Mouse (Mus musculus) heart, embryonic 10.5 days (tissue): ENCODE measurements at regions not wholly inside any gene's neighbourhood (a gene's known extent, or its start where the extent isn't known, plus 50 kb on each side); places are given as distances from the start of the nearest gene placed in this dataset.

Experiments
- DNase-seq: peaks from one replicate; pipeline ENCODE4 v3.0.0-alpha.2; 2017; ENCODE audit warnings: low spot score
- H3K27ac ChIP-seq: fragments of 300-500 bp; sonication (generic); 2 replicates; pipeline ENCODE4 v1.5.1; 2016; ENCODE audit warnings: mild to moderate bottlenecking
- H3K27me3 ChIP-seq: fragments of 300-500 bp; sonication (generic); 2 replicates; pipeline ENCODE4 v1.6.1; 2016; ENCODE audit warnings: mild to moderate bottlenecking; ENCODE audit not compliant: poor library complexity, insufficient read depth, severe bottlenecking
- H3K36me3 ChIP-seq: fragments of 300-500 bp; sonication (generic); 2 replicates; pipeline ENCODE4 v1.6.1; 2016; ENCODE audit warnings: mild to moderate bottlenecking, moderate library complexity
- H3K4me1 ChIP-seq: fragments of 300-500 bp; sonication (generic); 2 replicates; pipeline ENCODE4 v1.6.1; 2016; ENCODE audit warnings: mild to moderate bottlenecking
- H3K4me3 ChIP-seq: fragments of 300-500 bp; sonication (generic); 2 replicates; pipeline ENCODE4 v1.5.1; 2016; ENCODE audit warnings: mild to moderate bottlenecking, moderate library complexity
- H3K9me3 ChIP-seq: fragments of 300-500 bp; sonication (generic); 2 replicates; pipeline ENCODE4 v1.6.1; 2016; ENCODE audit warnings: mild to moderate bottlenecking, moderate library complexity
- WGBS: fragments of 180-500 bp; shearing (Covaris S2); methylation state at CpG from one replicate; pipeline ENCODE4 v1.1.7; 2016; 5-methylcytosine and 5-hydroxymethylcytosine counted together

DNA sequence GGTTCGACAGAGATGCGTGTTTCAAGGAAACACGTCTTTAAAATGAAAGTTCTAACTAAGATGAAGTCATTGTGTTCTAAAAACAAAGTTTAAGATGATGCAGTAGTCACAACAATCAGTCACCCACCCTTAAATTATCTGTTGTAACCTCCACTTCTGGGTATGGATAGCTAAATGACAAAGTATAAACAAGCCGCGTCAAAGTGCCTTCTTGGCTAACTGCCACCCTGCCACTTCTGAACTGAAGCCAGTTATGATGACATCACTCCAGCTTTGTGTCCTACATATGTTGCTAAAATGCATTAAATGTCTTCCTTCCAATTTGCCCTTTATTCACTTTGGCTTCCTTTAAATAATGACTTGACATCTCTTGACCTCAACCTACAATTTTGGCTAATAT, 165.8 kb upstream of the Cxadr start:
- no peak for DNase-seq
- H3K4me1 ChIP-seq, result no peaks in the 10 kb centered on the region
- no peak overlapping the region for H3K4me3 ChIP-seq
- 90% methylated on average over 5 of the region's 5 CpGs for WGBS
- H3K27me3 ChIP-seq, result no peaks in the 10 kb centered on the region
- H3K36me3 ChIP-seq, result no peaks in the 10 kb centered on the region
- H3K27ac ChIP-seq, result no peak overlapping the region
- H3K9me3 ChIP-seq, result no peaks in the 10 kb centered on the region

DNA sequence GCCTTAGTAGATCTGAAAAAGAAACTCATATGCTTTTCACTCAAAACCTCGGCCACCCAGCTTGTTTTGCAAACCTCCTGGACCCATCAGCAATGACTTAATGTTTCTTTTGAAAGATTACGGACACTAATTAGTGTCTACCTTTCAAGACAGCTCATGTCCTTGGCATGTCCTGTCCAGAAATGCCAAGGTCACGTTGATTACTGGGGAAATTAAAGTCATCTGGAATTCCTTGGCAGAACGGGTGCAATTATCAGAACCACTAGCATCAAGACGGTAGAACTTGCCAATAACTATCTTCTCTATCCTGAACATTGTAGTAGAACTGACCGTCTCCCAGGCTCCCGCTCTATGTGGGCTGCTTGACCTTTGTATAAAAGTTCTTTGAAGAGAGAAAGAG, 166.8 kb upstream of the Cxadr start:
- H3K4me3 ChIP-seq, result no peak overlapping the region
- no peaks in the 10 kb centered on the region for H3K9me3 ChIP-seq
- H3K4me1 ChIP-seq, result no peaks in the 10 kb centered on the region
- no peak overlapping the region for H3K27ac ChIP-seq
- WGBS, result 72% methylated on average over 7 of the region's 7 CpGs
- no peaks in the 10 kb centered on the region for H3K36me3 ChIP-seq
- no peak for DNase-seq
- H3K27me3 ChIP-seq, result no peaks in the 10 kb centered on the region

DNA sequence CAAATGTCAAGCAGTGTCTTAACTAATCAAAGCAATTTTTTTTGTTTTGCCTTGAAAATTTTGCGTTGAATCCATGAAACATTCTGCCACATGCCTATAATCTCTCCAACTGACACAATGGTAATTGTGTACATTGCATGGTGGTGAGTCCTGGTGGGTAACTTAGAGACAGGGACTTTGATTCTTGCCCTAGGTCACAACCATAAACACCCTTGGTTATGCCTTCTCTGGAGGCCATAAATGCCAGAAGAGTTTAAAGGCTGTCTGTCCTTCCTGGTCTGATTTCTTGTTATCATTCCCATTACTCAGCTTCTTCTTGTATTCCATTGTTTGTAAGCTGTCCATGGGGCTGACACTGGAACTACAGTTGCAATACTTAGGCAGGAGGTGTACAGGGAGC, 179.6 kb upstream of the Cxadr start:
- Histone ChIP-seq H3K4me3 (no peak overlapping the region), H3K27me3 (no peaks in the 10 kb centered on the region), H3K9me3 (no peaks in the 10 kb centered on the region), H3K36me3 (no peaks in the 10 kb centered on the region), H3K4me1 (no peaks in the 10 kb centered on the region), H3K27ac (no peak overlapping the region)
- no peak for DNase-seq
- 74% methylated on average over 1 of the region's 1 CpGs for WGBS

DNA sequence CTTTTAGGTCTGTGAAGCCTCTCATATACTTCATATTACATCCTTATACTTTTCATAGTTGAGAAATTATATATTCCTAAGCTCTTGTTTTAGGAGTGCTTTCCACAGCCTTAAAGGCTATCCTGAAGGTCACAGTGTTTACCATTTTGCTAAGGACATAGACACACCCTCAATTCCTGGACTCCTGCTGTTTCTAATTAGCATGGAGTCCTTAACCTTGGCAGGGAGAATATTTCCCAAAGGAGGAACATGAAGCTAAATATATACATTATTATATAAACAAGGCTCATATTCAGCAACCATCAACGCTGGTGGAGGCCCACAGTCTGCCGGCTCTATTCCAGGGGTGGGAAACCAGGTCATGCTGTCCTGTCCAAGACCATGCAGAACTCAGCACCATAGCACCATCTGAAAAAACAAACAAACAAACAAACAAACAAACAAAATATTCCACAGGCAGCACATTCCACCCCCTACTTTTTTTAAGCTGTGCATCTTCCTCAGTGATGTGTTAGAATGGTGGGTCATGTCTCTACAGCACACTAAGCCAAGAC, 180.9 kb upstream of the Cxadr start:
- 91% methylated on average over 2 of the region's 2 CpGs for WGBS
- DNase-seq, result no peak
- Histone ChIP-seq H3K36me3 (no peaks in the 10 kb centered on the region), H3K9me3 (no peaks in the 10 kb centered on the region), H3K4me1 (no peaks in the 10 kb centered on the region), H3K27ac (no peak overlapping the region), H3K4me3 (no peak overlapping the region), H3K27me3 (no peaks in the 10 kb centered on the region)

DNA sequence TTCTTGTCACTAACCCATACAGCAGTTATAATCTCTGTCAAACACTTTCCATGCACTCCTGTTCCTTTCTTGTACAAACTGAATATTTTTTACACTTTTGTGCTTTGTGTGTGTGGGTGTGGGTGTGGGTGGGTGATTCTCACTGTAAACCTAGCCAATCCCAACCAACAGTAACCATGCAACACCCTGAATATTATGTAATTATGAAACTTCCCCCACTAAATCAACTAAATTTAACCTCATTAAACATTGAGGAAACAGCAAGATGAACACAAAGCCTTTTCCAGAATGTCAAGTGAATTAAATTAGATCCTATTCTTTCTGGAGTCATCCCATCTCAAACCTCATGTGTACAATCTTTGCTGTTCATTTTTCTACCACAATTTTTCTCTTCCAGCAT, 197.0 kb upstream of the Cxadr start:
- Histone ChIP-seq H3K9me3 (no peaks in the 10 kb centered on the region), H3K36me3 (no peaks in the 10 kb centered on the region), H3K27ac (no peak overlapping the region), H3K4me1 (no peaks in the 10 kb centered on the region), H3K4me3 (no peak overlapping the region), H3K27me3 (no peaks in the 10 kb centered on the region)
- no peak for DNase-seq

DNA sequence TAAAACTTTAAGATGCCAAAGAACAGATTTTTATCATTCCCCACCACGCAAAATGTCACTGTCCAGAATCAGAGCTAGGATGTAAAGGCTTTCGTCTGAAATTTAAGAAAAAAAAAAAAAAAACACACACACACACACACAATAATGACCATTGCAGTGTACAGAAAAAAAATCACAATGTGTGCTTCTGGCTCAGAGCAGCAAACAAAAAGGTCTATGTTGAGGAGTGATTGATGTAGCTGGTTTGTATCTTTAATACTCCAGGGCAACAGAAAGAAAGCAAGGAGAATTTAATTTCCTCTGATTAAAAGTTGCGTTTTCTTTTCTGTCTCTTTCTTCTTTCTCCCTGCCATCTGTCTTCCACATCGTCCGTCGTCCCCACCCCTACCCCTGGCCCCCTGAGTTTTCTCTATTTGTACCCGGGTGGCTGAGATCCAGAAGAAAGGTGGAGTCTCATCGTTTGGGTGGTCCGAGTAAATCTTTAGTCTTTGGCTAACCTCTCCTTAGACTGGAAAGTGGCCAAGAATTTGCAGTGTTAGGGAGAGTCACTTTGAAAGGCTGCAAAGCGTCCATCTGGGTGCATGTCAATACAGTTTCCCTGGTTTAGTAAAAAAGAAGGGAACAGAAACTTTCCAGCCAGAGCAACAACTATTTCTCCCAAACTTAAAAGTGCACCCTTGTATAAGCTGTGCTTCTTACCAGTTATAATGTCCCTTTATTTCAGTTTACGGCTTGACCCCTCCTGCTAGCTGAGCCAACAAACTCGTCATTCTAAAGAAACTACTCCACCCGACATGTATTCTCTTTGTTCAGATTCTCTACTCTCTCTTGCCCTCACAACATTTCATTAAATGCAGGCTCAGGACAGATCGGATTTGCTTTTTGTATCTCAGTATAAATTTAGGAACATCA, 199.6 kb upstream of the Cxadr start:
- Histone ChIP-seq H3K4me3 (no peak overlapping the region), H3K9me3 (no peaks in the 10 kb centered on the region), H3K27ac (no peak overlapping the region), H3K36me3 (no peaks in the 10 kb centered on the region), H3K27me3 (no peaks in the 10 kb centered on the region), H3K4me1 (no peaks in the 10 kb centered on the region)
- no peak for DNase-seq
- WGBS, result 64% methylated on average over 14 of the region's 14 CpGs

DNA sequence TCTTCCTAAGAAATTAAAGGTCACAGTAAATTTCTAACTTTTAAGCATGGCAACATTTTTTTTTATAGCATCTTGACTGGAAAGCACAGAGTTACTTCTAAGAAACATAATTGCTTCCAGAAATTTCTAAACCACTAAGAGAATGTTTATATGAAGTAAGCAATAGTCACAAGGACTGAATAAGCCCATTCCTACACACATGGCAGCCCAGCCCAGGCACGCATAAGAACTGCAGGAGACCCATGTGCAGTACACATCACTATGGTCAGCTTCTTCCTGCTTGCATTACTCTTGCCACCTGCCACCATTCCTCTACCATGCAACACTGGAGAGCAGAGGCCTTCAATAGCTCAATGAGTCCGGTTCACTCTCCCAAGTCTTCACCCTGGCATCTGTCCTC, 201.4 kb upstream of the Cxadr start:
- H3K36me3 ChIP-seq, result no peaks in the 10 kb centered on the region
- H3K4me1 ChIP-seq, result no peaks in the 10 kb centered on the region
- no peak overlapping the region for H3K27ac ChIP-seq
- H3K27me3 ChIP-seq, result no peaks in the 10 kb centered on the region
- no peaks in the 10 kb centered on the region for H3K9me3 ChIP-seq
- no peak overlapping the region for H3K4me3 ChIP-seq
- 87% methylated on average over 2 of the region's 2 CpGs for WGBS
- DNase-seq, result no peak

DNA sequence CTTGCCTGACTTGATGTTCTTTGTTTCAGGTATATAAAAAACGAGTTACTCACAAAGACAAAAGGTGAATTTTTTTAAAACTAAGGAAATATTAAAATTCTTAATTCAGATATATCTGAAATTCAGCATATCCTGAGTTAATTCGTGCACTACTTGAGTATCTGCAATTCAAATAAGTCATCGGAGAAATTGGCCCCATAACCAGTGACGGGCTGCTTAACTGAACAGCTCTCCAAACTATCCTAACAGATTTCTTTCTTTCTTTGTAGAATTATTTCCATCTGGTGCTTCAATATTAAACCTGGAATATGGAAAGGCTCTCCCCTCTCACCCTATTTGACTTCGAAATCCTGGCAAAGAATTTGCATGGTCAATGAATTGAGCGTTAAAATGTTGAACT, 202.2 kb upstream of the Cxadr start:
- H3K9me3 ChIP-seq, result no peaks in the 10 kb centered on the region
- H3K4me1 ChIP-seq, result no peaks in the 10 kb centered on the region
- no peak for DNase-seq
- H3K27ac ChIP-seq, result no peak overlapping the region
- WGBS, result 77% methylated on average over 6 of the region's 6 CpGs
- H3K36me3 ChIP-seq, result no peaks in the 10 kb centered on the region
- H3K27me3 ChIP-seq, result no peaks in the 10 kb centered on the region
- no peak overlapping the region for H3K4me3 ChIP-seq

DNA sequence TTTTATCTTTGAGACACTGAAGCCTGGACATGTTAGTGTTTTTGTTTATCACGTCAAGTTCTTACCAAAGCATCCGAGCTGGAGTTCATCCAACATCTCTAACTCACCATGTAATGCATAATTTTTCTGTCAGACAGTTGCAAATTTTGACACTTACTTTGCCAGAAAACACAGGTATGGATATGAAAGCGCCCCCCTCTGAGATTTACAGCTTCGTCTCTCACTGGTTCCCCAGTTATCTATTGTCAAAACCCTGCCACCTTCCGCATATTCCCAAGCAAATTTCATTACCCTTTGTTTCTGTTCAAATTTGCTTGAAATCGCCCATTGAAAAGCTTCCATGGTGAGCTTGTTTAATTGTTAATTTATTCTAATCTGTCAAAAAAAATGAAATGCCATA, 202.7 kb upstream of the Cxadr start:
- no peaks in the 10 kb centered on the region for H3K36me3 ChIP-seq
- H3K4me3 ChIP-seq, result no peak overlapping the region
- no peaks in the 10 kb centered on the region for H3K4me1 ChIP-seq
- 77% methylated on average over 6 of the region's 6 CpGs for WGBS
- H3K27ac ChIP-seq, result no peak overlapping the region
- H3K9me3 ChIP-seq, result no peaks in the 10 kb centered on the region
- H3K27me3 ChIP-seq, result no peaks in the 10 kb centered on the region
- no peak for DNase-seq

DNA sequence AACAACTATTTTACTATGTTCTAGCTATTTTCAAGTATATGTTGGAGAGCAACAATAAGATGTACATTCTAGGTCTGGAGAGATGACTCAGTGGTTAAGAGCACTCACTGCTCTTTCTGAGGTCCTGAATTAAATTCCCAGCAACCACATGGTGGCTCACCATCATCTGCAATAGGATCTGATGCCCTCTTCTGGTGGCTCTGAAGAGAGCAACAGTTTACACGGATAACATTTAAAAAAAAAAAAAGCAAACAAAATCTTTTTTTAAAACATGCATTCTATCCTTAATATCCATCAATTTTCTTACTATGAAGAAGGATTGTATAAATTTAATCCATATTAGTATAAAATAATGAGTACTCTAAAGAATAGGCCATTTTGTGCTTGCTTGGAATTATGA, 204.7 kb upstream of the Cxadr start:
- no peak overlapping the region for H3K4me3 ChIP-seq
- no peaks in the 10 kb centered on the region for H3K4me1 ChIP-seq
- WGBS, result 45% methylated on average over 1 of the region's 1 CpGs
- no peak overlapping the region for H3K27ac ChIP-seq
- no peak for DNase-seq
- no peaks in the 10 kb centered on the region for H3K9me3 ChIP-seq
- no peaks in the 10 kb centered on the region for H3K27me3 ChIP-seq
- H3K36me3 ChIP-seq, result no peaks in the 10 kb centered on the region

DNA sequence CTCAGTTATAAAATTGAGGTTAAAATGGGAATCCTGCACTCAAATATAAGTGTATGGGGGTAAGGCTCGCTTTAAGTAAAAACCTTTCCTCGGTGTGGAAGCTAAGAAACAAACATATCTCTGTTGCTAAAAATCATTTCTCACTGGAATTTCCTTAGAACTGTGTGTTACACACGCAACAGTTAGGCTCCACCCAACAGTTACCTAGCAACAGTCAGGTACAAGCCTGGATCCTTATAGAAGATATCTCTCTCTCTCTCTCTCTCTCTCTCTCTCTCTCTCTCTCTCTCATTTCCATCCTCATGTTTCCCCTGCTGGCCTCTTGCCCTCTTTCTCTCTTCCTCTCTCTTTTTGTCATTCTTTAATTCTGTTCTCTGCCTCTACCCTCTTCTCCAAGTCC, 211.1 kb upstream of the Cxadr start:
- no peak for DNase-seq
- Histone ChIP-seq H3K4me3 (no peak overlapping the region), H3K27ac (no peak overlapping the region), H3K36me3 (no peaks in the 10 kb centered on the region), H3K4me1 (no peaks in the 10 kb centered on the region), H3K27me3 (no peaks in the 10 kb centered on the region), H3K9me3 (no peaks in the 10 kb centered on the region)
- 90% methylated on average over 3 of the region's 3 CpGs for WGBS

DNA sequence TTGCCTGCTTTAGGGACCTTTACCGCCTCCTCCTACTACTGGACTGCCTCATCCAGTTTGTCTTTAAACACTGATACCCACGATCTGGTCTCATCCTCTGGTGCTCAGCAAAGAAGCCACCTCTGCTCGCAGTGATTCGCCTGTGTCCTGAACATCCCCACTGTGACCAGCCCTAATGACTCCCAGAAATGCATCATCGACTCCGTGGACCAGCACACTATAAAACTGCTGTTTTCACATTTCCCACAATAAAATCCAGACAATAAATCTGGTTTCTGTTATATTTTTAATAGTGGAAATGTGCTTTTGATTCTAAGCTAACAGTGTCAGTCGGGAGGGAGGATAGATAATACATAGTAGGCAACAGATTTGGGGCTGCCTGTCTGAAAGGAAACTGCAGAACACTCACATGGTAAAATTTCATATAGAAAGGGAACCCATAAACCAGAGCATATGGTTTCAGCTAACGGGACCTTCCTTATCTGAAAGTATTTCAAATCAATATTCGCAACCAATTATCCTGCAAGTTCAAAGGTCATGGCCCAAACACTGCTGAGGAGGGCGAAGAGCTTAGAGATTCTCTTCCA, 233.7 kb upstream of the Cxadr start:
- Histone ChIP-seq H3K27me3 (no peaks in the 10 kb centered on the region), H3K4me1 (no peaks in the 10 kb centered on the region), H3K9me3 (no peaks in the 10 kb centered on the region), H3K36me3 (no peaks in the 10 kb centered on the region), H3K27ac (no peak overlapping the region), H3K4me3 (no peak overlapping the region)
- WGBS, result 84% methylated on average over 10 of the region's 10 CpGs
- no peak for DNase-seq

DNA sequence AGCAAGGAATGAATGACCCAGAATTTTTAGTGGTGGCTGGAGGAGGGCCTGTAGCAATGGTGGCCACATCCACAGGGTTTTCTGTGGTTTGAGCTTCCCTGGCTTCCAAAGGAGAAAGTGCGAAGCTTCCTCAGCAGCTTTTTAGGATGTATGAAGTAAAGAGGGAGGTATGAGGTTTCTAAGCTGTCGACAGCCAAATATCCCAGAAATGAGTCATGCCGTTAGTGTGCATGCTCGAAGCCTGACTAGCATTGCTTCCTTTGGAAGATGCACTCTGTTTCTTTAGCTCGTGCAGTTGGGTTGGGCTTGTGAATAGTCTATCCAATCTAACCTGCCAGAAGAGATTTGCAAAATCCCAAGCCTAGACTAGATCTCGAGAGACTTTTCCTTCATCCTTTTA, 240.8 kb upstream of the Cxadr start:
- Histone ChIP-seq H3K4me3 (no peak overlapping the region), H3K36me3 (no peaks in the 10 kb centered on the region), H3K27ac (no peak overlapping the region), H3K4me1 (no peaks in the 10 kb centered on the region), H3K27me3 (no peaks in the 10 kb centered on the region), H3K9me3 (no peaks in the 10 kb centered on the region)
- WGBS, result 69% methylated on average over 6 of the region's 6 CpGs
- DNase-seq, result no peak
